ENCODE assay signal across 16 mouse cellular contexts in the genomic region with DNA sequence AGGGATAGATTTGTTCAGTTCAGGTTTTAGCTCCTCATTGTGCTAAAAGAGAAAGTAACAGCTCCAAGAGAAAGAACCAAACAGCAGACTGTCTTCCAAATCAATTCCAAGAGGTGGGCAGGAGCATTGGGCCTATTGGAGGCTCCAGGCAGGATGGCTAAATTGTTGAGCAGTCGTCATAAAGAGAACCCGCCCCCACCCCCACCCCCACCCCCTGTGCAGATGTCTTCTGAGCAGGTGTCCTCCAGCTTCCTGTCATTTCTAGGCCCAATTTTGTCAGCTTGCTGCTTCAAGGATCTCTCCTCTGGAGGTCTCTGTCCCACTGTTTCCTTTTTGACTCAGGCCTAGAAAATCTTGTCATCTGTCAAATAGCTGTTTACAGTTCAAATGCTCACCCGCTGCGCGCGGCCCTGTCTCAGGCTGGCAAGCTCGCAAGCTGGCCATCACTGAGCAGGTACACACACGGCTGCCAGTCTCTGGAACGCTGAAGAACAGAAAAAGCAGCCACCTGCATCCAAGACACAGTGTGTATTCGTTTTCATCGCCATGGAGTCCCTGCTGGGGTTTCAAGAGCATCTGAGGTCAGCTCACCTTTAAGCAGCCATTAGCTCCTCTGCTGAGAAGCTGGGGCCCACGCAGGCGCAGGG.
DNase-seq lines count a peak whose midpoint lies in the region; ATAC-seq and TF ChIP-seq lines count a peak whose summit lies in the region.
"Had no signal": no experiment of that assay in that cellular context is flagged by ENCODE, and none has a peak within 500 bp of the region (broad histone marks: within the 10 kb centered on the region; RNA-seq: fewer than 3 reads in every experiment).

No protein-coding gene starts in this region.

- peak; percentile 66 to 78 for DNase-seq in cerebellum, adult 2 months
- DNase-seq in thymus, postnatal 4 days, result peak; percentile 55
- no peak for DNase-seq in gastrocnemius, postnatal 4 days (ENCODE audit: low spot score in 2 of 2)
- no peak for DNase-seq in stomach, postnatal 0 days (ENCODE audit: low spot score)
- DNase-seq: gastrocnemius, postnatal 10 days; liver had no signal

- peak; percentile 75; the same call in 1 of the 2 replicates for ATAC-seq in midbrain, embryonic 15.5 days (replicated peaks)
- no peak for ATAC-seq in midbrain, embryonic 13.5 days
- peak; percentile 61; the same call in 1 of the 2 replicates for ATAC-seq in hindbrain, embryonic 15.5 days (ENCODE audit: low FRiP score, low read depth)
- no peak for ATAC-seq in liver, embryonic 12.5 days
- no peak for ATAC-seq in stomach, postnatal 0 days (ENCODE audit: low FRiP score, low TSS enrichment)
- ATAC-seq: CD4-positive, CD25-positive, alpha-beta regulatory T cell, adult 4 months; forebrain, embryonic 15.5 days; intestine, postnatal 0 days had no signal

- no peaks in the 10 kb centered on the region for H3K36me3 ChIP-seq in midbrain, embryonic 15.5 days (replicated peaks)
- no peaks in the 10 kb centered on the region for H3K36me3 ChIP-seq in midbrain, embryonic 13.5 days
- no peaks in the 10 kb centered on the region for H3K36me3 ChIP-seq in hindbrain, embryonic 15.5 days
- no peaks in the 10 kb centered on the region for H3K36me3 ChIP-seq in liver, embryonic 12.5 days
- no peaks in the 10 kb centered on the region for H3K36me3 ChIP-seq in stomach, postnatal 0 days (ENCODE audit: control insufficient read depth, insufficient read depth, low read length)
- H3K36me3 ChIP-seq: forebrain, embryonic 15.5 days; lung, embryonic 15.5 days; neural tube, embryonic 12.5 days had no signal

- no peak for TF ChIP-seq CTCF in cerebellum, adult 2 months (IDR thresholded peaks at IDR 0.05; ENCODE audit: borderline replicate concordance, insufficient read depth, low read depth, low read length)
- no peak for TF ChIP-seq CTCF in stomach, postnatal 0 days (IDR thresholded peaks at IDR 0.05; ENCODE audit: low read depth)

- H3K4me3 ChIP-seq in midbrain, embryonic 15.5 days, result no peak overlapping the region
- H3K4me3 ChIP-seq in midbrain, embryonic 13.5 days (replicated peaks), result no peak overlapping the region
- no peak overlapping the region for H3K4me3 ChIP-seq in cerebellum, adult 2 months (replicated peaks; ENCODE audit: insufficient read depth, low read depth, low read length)
- no peak overlapping the region for H3K4me3 ChIP-seq in hindbrain, embryonic 15.5 days
- H3K4me3 ChIP-seq in liver, embryonic 12.5 days, result no peak overlapping the region
- H3K4me3 ChIP-seq in stomach, postnatal 0 days (ENCODE audit: low read depth, low read length), result no peak overlapping the region
- H3K4me3 ChIP-seq: forebrain, embryonic 15.5 days; left cerebral cortex, adult 2 months; lung, embryonic 15.5 days; neural tube, embryonic 12.5 days had no signal

- H3K9ac ChIP-seq in midbrain, embryonic 15.5 days, result no peak overlapping the region
- no peak overlapping the region for H3K9ac ChIP-seq in midbrain, embryonic 13.5 days (replicated peaks)
- no peak overlapping the region for H3K9ac ChIP-seq in hindbrain, embryonic 15.5 days
- no peak overlapping the region for H3K9ac ChIP-seq in liver, embryonic 12.5 days
- H3K9ac ChIP-seq in stomach, postnatal 0 days (ENCODE audit: low read length), result no peak overlapping the region
- H3K9ac ChIP-seq: forebrain, embryonic 15.5 days; lung, embryonic 15.5 days; neural tube, embryonic 12.5 days had no signal

- peak overlapping the region; percentile 13; the same call in 1 of the 2 replicates for H3K27ac ChIP-seq in midbrain, embryonic 15.5 days
- H3K27ac ChIP-seq in midbrain, embryonic 13.5 days, result no peak overlapping the region
- H3K27ac ChIP-seq in cerebellum, adult 2 months (ENCODE audit: insufficient read depth, low read length), result no peak overlapping the region
- no peak overlapping the region for H3K27ac ChIP-seq in hindbrain, embryonic 15.5 days (replicated peaks)
- H3K27ac ChIP-seq in liver, embryonic 12.5 days, result no peak overlapping the region
- H3K27ac ChIP-seq in stomach, postnatal 0 days (replicated peaks), result no peak overlapping the region
- H3K27ac ChIP-seq: forebrain, embryonic 15.5 days; left cerebral cortex, adult 2 months; lung, embryonic 15.5 days; neural tube, embryonic 12.5 days had no signal

- H3K27me3 ChIP-seq in midbrain, embryonic 15.5 days (replicated peaks), result no peaks in the 10 kb centered on the region
- no peaks in the 10 kb centered on the region for H3K27me3 ChIP-seq in midbrain, embryonic 13.5 days
- no peaks in the 10 kb centered on the region; the same call in 1 of the 2 replicates for H3K27me3 ChIP-seq in cerebellum, adult 2 months (ENCODE audit: control insufficient read depth, insufficient read depth, low read length)
- H3K27me3 ChIP-seq in hindbrain, embryonic 15.5 days, result no peaks in the 10 kb centered on the region
- H3K27me3 ChIP-seq in liver, embryonic 12.5 days (replicated peaks), result no peaks in the 10 kb centered on the region
- no peaks in the 10 kb centered on the region for H3K27me3 ChIP-seq in stomach, postnatal 0 days (ENCODE audit: control insufficient read depth, insufficient read depth, low read length)
- H3K27me3 ChIP-seq: forebrain, embryonic 15.5 days; lung, embryonic 15.5 days; neural tube, embryonic 12.5 days had no signal

- TF ChIP-seq POLR2A in cerebellum, adult 2 months (IDR thresholded peaks at IDR 0.05; ENCODE audit: borderline replicate concordance, insufficient read depth, low read length), result no peak

- WGBS in midbrain, embryonic 15.5 days, result 52% methylated on average over 13 of the region's 13 CpGs
- WGBS in midbrain, embryonic 13.5 days, result 60% methylated on average over 13 of the region's 13 CpGs
- 9% methylated on average over 13 of the region's 13 CpGs for WGBS in cerebellum, adult 2 months
- WGBS in hindbrain, embryonic 15.5 days, result 42% methylated on average over 13 of the region's 13 CpGs
- 58% methylated on average over 13 of the region's 13 CpGs for WGBS in liver, embryonic 12.5 days (ENCODE audit: insufficient replicate concordance)
- WGBS in stomach, postnatal 0 days, result 55% methylated on average over 13 of the region's 13 CpGs

- H3K4me1 ChIP-seq in midbrain, embryonic 15.5 days, result no peaks in the 10 kb centered on the region; the same call in none of the 2 replicates
- no peaks in the 10 kb centered on the region; the same call in 1 of the 2 replicates for H3K4me1 ChIP-seq in midbrain, embryonic 13.5 days (replicated peaks)
- no peaks in the 10 kb centered on the region; the same call in 1 of the 2 replicates for H3K4me1 ChIP-seq in cerebellum, adult 2 months (ENCODE audit: control insufficient read depth, insufficient read depth, low read length)
- peaks cover 6% of the 10 kb centered on the region; the same call in 1 of the 2 replicates for H3K4me1 ChIP-seq in hindbrain, embryonic 15.5 days (replicated peaks)
- H3K4me1 ChIP-seq in liver, embryonic 12.5 days, result 0 out of 2 replicates have a peak, but pooled peaks cover 4% of the 10 kb centered on the region
- H3K4me1 ChIP-seq in stomach, postnatal 0 days (replicated peaks; ENCODE audit: control insufficient read depth, insufficient read depth), result no peaks in the 10 kb centered on the region
- H3K4me1 ChIP-seq: forebrain, embryonic 15.5 days; lung, embryonic 15.5 days; neural tube, embryonic 12.5 days had no signal

- H3K4me2 ChIP-seq in midbrain, embryonic 15.5 days, result no peak overlapping the region
- no peak overlapping the region for H3K4me2 ChIP-seq in midbrain, embryonic 13.5 days (replicated peaks)
- no peak overlapping the region for H3K4me2 ChIP-seq in hindbrain, embryonic 15.5 days
- H3K4me2 ChIP-seq in liver, embryonic 12.5 days, result no peak overlapping the region
- no peak overlapping the region for H3K4me2 ChIP-seq in stomach, postnatal 0 days (replicated peaks; ENCODE audit: low read depth)
- H3K4me2 ChIP-seq: forebrain, embryonic 15.5 days; lung, embryonic 15.5 days; neural tube, embryonic 12.5 days had no signal

- H3K9me3 ChIP-seq in midbrain, embryonic 15.5 days, result no peaks in the 10 kb centered on the region
- no peaks in the 10 kb centered on the region for H3K9me3 ChIP-seq in midbrain, embryonic 13.5 days
- H3K9me3 ChIP-seq in hindbrain, embryonic 15.5 days, result no peaks in the 10 kb centered on the region
- H3K9me3 ChIP-seq in liver, embryonic 12.5 days (replicated peaks), result no peaks in the 10 kb centered on the region
- no peaks in the 10 kb centered on the region for H3K9me3 ChIP-seq in stomach, postnatal 0 days (ENCODE audit: control insufficient read depth, low read length)
- H3K9me3 ChIP-seq: forebrain, embryonic 15.5 days; lung, embryonic 15.5 days; neural tube, embryonic 12.5 days had no signal

- TF ChIP-seq EP300 in stomach, postnatal 0 days (optimal IDR thresholded peaks at IDR 0.05), result no peak

Comparison
In these comparisons a context has a peak if more than half of its experiments do, and no peak if none do; other contexts are left out.
1. ATAC-seq: peak in midbrain, embryonic 15.5 days (single experiment) and hindbrain, embryonic 15.5 days (single experiment); none in midbrain, embryonic 13.5 days (single experiment), liver, embryonic 12.5 days (single experiment) and stomach, postnatal 0 days (single experiment).
2. DNase-seq: peak in cerebellum, adult 2 months (2 of 2) and thymus, postnatal 4 days (single experiment); none in gastrocnemius, postnatal 4 days (0 of 2) and stomach, postnatal 0 days (single experiment).